Mouse (Mus musculus): ENCODE data around the gene Kif1c. TPM values are rescaled to one million over a fixed set of nuclear protein-coding genes. Genes with fewer than 3 reads are reported as not detected.

Gene Kif1c
- polyA plus RNA-seq, 1 experiment from 2014 or later, result 4.5 TPM

GRCm38 (mm10) chr11:70726585-70726984 is 26.2 kb downstream of the Kif1c start:
- no peak overlapping the region for H3K9ac ChIP-seq
- 80% methylated on average over 2 of the region's 2 CpGs for WGBS
- ATAC-seq (ENCODE audit: insufficient number of reproducible peaks, low FRiP score), result no peak
- no peaks in the 10 kb centered on the region for H3K27me3 ChIP-seq (replicated peaks)
- no peaks in the 10 kb centered on the region for H3K4me1 ChIP-seq (replicated peaks)
- H3K4me3 ChIP-seq, result no peak overlapping the region
- H3K36me3 ChIP-seq, result peaks cover 79% of the 10 kb centered on the region
- H3K27ac ChIP-seq (ENCODE audit: poor library complexity, severe bottlenecking), result no peak overlapping the region
- H3K4me2 ChIP-seq, result no peak overlapping the region
- no peaks in the 10 kb centered on the region for H3K9me3 ChIP-seq (replicated peaks)

- Histone ChIP-seq H3K36me3 (peaks cover 71% of the 10 kb centered on the region), H3K27ac (ENCODE audit: poor library complexity, severe bottlenecking) (no peak overlapping the region), H3K27me3 (replicated peaks) (no peaks in the 10 kb centered on the region), H3K4me2 (no peak overlapping the region), H3K9me3 (replicated peaks) (no peaks in the 10 kb centered on the region), H3K9ac (no peak overlapping the region), H3K4me1 (replicated peaks) (no peaks in the 10 kb centered on the region), H3K4me3 (no peak overlapping the region)
- 82% methylated on average over 5 of the region's 5 CpGs for WGBS
- ATAC-seq (ENCODE audit: insufficient number of reproducible peaks, low FRiP score), result no peak
Measured at GRCm38 (mm10) chr11:70727385-70727784, 27.0 kb downstream of the Kif1c start.

GRCm38 (mm10) chr11:70730427-70731038 is 30.2 kb downstream of the Kif1c start:
- ATAC-seq (ENCODE audit: insufficient number of reproducible peaks, low FRiP score), result no peak
- 80% methylated on average over 9 of the region's 9 CpGs for WGBS
- no peak overlapping the region for H3K27ac ChIP-seq (ENCODE audit: poor library complexity, severe bottlenecking)

GRCm38 (mm10) chr11:70731178-70731577 is 30.8 kb downstream of the Kif1c start:
- H3K27ac ChIP-seq (ENCODE audit: poor library complexity, severe bottlenecking), result no peak overlapping the region
- ATAC-seq (ENCODE audit: insufficient number of reproducible peaks, low FRiP score), result no peak
- no peak overlapping the region for H3K4me3 ChIP-seq
- H3K4me1 ChIP-seq (replicated peaks), result peaks cover 3% of the 10 kb centered on the region; the same call in 1 of the 2 replicates
- no peaks in the 10 kb centered on the region for H3K9me3 ChIP-seq (replicated peaks)
- H3K27me3 ChIP-seq (replicated peaks), result no peaks in the 10 kb centered on the region
- H3K36me3 ChIP-seq, result peaks cover 35% of the 10 kb centered on the region
- no peak overlapping the region for H3K4me2 ChIP-seq
- 66% methylated on average over 5 of the region's 5 CpGs for WGBS
- no peak overlapping the region for H3K9ac ChIP-seq

More at GRCm38 (mm10) chr11:70730427-70731038, 30.2 kb downstream of the Kif1c start:
- H3K4me2 ChIP-seq, result no peak overlapping the region
- H3K9ac ChIP-seq, result no peak overlapping the region
- H3K36me3 ChIP-seq, result peaks cover 41% of the 10 kb centered on the region
- H3K4me1 ChIP-seq (replicated peaks), result peaks cover 3% of the 10 kb centered on the region; the same call in 1 of the 2 replicates
- no peaks in the 10 kb centered on the region for H3K9me3 ChIP-seq (replicated peaks)
- H3K4me3 ChIP-seq, result no peak overlapping the region
- no peaks in the 10 kb centered on the region for H3K27me3 ChIP-seq (replicated peaks)

- Histone ChIP-seq H3K4me1 (replicated peaks) (peaks cover 3% of the 10 kb centered on the region; the same call in 1 of the 2 replicates), H3K36me3 (peaks cover 14% of the 10 kb centered on the region), H3K9ac (no peak overlapping the region), H3K4me2 (no peak overlapping the region), H3K9me3 (replicated peaks) (no peaks in the 10 kb centered on the region), H3K4me3 (no peak overlapping the region), H3K27me3 (replicated peaks) (no peaks in the 10 kb centered on the region), H3K27ac (ENCODE audit: poor library complexity, severe bottlenecking) (no peak overlapping the region)
- 57% methylated on average over 5 of the region's 5 CpGs for WGBS
- no peak for ATAC-seq (ENCODE audit: insufficient number of reproducible peaks, low FRiP score)
Measured at GRCm38 (mm10) chr11:70733256-70733655, 32.9 kb downstream of the Kif1c start.

GRCm38 (mm10) chr11:70737749-70738148 is 37.4 kb downstream of the Kif1c start:
- no peak overlapping the region for H3K4me3 ChIP-seq
- H3K27me3 ChIP-seq (replicated peaks), result no peaks in the 10 kb centered on the region
- no peaks in the 10 kb centered on the region for H3K36me3 ChIP-seq
- peaks cover 3% of the 10 kb centered on the region; the same call in 1 of the 2 replicates for H3K4me1 ChIP-seq (replicated peaks)
- 51% methylated on average over 5 of the region's 5 CpGs for WGBS
- no peaks in the 10 kb centered on the region for H3K9me3 ChIP-seq (replicated peaks)
- ATAC-seq (ENCODE audit: insufficient number of reproducible peaks, low FRiP score), result no peak
- no peak overlapping the region for H3K9ac ChIP-seq
- no peak overlapping the region for H3K4me2 ChIP-seq
- H3K27ac ChIP-seq (ENCODE audit: poor library complexity, severe bottlenecking), result no peak overlapping the region

- no peak overlapping the region for H3K27ac ChIP-seq (ENCODE audit: poor library complexity, severe bottlenecking)
- H3K36me3 ChIP-seq, result no peaks in the 10 kb centered on the region
- H3K9ac ChIP-seq, result no peak overlapping the region
- H3K9me3 ChIP-seq (replicated peaks), result no peaks in the 10 kb centered on the region
- H3K4me2 ChIP-seq, result no peak overlapping the region
- WGBS, result 84% methylated on average over 3 of the region's 3 CpGs
- H3K4me1 ChIP-seq (replicated peaks), result no peaks in the 10 kb centered on the region; the same call in 1 of the 2 replicates
- H3K4me3 ChIP-seq, result no peak overlapping the region
- no peaks in the 10 kb centered on the region for H3K27me3 ChIP-seq (replicated peaks)
- no peak for ATAC-seq (ENCODE audit: insufficient number of reproducible peaks, low FRiP score)
Measured at GRCm38 (mm10) chr11:70741603-70742002, 41.3 kb downstream of the Kif1c start.

- Histone ChIP-seq H3K9me3 (replicated peaks) (no peaks in the 10 kb centered on the region), H3K27me3 (replicated peaks) (no peaks in the 10 kb centered on the region), H3K27ac (ENCODE audit: poor library complexity, severe bottlenecking) (no peak overlapping the region), H3K4me3 (no peak overlapping the region), H3K36me3 (no peaks in the 10 kb centered on the region), H3K4me1 (replicated peaks) (no peaks in the 10 kb centered on the region), H3K4me2 (no peak overlapping the region), H3K9ac (no peak overlapping the region)
- no peak for ATAC-seq (ENCODE audit: insufficient number of reproducible peaks, low FRiP score)
- WGBS, result 83% methylated on average over 7 of the region's 7 CpGs
Measured at GRCm38 (mm10) chr11:70742117-70742516, 41.8 kb downstream of the Kif1c start.

- Histone ChIP-seq H3K4me3 (no peak overlapping the region), H3K4me2 (no peak overlapping the region), H3K4me1 (replicated peaks) (no peaks in the 10 kb centered on the region), H3K9me3 (replicated peaks) (no peaks in the 10 kb centered on the region), H3K36me3 (no peaks in the 10 kb centered on the region), H3K27ac (ENCODE audit: poor library complexity, severe bottlenecking) (no peak overlapping the region), H3K9ac (no peak overlapping the region), H3K27me3 (replicated peaks) (no peaks in the 10 kb centered on the region)
- ATAC-seq (ENCODE audit: insufficient number of reproducible peaks, low FRiP score), result no peak
- 80% methylated on average over 12 of the region's 12 CpGs for WGBS
Measured at GRCm38 (mm10) chr11:70742581-70743459, 42.5 kb downstream of the Kif1c start.

GRCm38 (mm10) chr11:70745636-70746035 is 45.3 kb downstream of the Kif1c start:
- Histone ChIP-seq H3K27me3 (replicated peaks) (no peaks in the 10 kb centered on the region), H3K4me1 (replicated peaks) (no peaks in the 10 kb centered on the region), H3K9ac (no peak overlapping the region), H3K4me2 (no peak overlapping the region), H3K36me3 (no peaks in the 10 kb centered on the region), H3K27ac (ENCODE audit: poor library complexity, severe bottlenecking) (no peak overlapping the region), H3K4me3 (no peak overlapping the region), H3K9me3 (replicated peaks) (no peaks in the 10 kb centered on the region)
- WGBS, result 62% methylated on average over 7 of the region's 7 CpGs
- ATAC-seq (ENCODE audit: insufficient number of reproducible peaks, low FRiP score), result no peak

GRCm38 (mm10) chr11:70747876-70748545 is 47.7 kb downstream of the Kif1c start:
- H3K9ac ChIP-seq, result no peak overlapping the region
- no peaks in the 10 kb centered on the region for H3K36me3 ChIP-seq
- no peaks in the 10 kb centered on the region for H3K4me1 ChIP-seq (replicated peaks)
- no peak overlapping the region for H3K4me2 ChIP-seq
- H3K27me3 ChIP-seq (replicated peaks), result no peaks in the 10 kb centered on the region
- H3K4me3 ChIP-seq, result no peak overlapping the region
- H3K9me3 ChIP-seq (replicated peaks), result no peaks in the 10 kb centered on the region
- H3K27ac ChIP-seq (ENCODE audit: poor library complexity, severe bottlenecking), result no peak overlapping the region
- ATAC-seq (ENCODE audit: insufficient number of reproducible peaks, low FRiP score), result no peak
- WGBS, result 77% methylated on average over 4 of the region's 4 CpGs
